Mouse (Mus musculus): ENCODE measurements around the gene Prpf38b. TPM values are rescaled to one million over a fixed set of nuclear protein-coding genes. Genes with fewer than 3 reads are reported as not detected.
A peak's percentile ranks its signal among the peaks of the same experiment; 100 is the strongest.

Gene Prpf38b
- polyA plus RNA-seq, 1 experiment from 2014 or later, result 66.9 TPM

DNA sequence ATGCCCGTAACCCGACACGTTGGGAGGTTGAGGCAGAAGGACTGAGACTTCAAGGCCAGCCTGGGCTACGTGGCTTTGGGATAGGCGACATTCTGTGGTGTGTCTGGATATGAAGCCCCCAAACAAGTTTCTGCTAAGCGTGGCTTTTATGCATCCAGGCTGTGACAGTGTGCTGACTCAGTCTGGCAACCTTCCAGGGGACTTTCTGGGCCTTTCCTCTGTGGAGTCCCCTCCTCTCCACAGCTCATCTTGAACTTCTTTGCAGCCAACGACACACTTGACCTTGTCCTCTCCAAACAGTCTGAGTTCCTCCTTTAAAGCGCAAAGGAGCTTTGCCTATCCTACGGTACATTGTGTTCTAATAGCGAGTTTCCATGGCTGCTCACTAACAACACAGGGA, 55.7 kb downstream of the Prpf38b start:
- no peaks in the 10 kb centered on the region for H3K9me3 ChIP-seq
- no peak overlapping the region for H3K9ac ChIP-seq (replicated peaks)
- H3K27ac ChIP-seq (replicated peaks), result no peak overlapping the region
- no peak overlapping the region for H3K4me3 ChIP-seq
- H3K4me1 ChIP-seq, result peaks cover 31% of the 10 kb centered on the region
- no peaks in the 10 kb centered on the region for H3K27me3 ChIP-seq
- no peak overlapping the region for H3K4me2 ChIP-seq (replicated peaks)
- H3K36me3 ChIP-seq, result no peaks in the 10 kb centered on the region
- WGBS, result 55% methylated on average over 10 of the region's 10 CpGs
- no peak for ATAC-seq (replicated peaks)

DNA sequence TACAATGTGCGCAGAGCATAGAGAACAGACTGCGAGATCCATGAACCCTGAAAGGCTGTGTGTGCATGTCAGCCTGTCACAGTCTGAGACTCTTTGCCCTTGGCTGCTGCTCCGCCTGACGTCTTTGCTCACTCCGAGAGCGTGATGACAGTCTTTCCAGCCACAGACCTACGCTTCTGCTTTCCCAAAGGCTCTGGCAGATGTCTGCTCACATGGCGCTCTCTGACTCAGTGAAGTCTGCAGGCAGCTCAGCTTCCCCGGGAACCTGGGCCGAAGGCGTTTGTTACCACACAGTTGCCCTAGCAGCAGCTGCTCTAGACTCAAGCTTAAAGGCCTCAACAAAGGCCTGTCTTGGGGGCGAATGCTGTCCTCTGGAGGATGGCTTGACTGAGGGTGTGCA, 56.2 kb downstream of the Prpf38b start:
- 50% methylated on average over 12 of the region's 12 CpGs for WGBS
- H3K27me3 ChIP-seq, result no peaks in the 10 kb centered on the region
- peak; percentile 37; the same call in 1 of the 2 replicates for ATAC-seq (replicated peaks)
- H3K9me3 ChIP-seq, result no peaks in the 10 kb centered on the region
- peaks cover 36% of the 10 kb centered on the region for H3K4me1 ChIP-seq
- H3K4me3 ChIP-seq, result no peak overlapping the region
- H3K36me3 ChIP-seq, result no peaks in the 10 kb centered on the region
- H3K27ac ChIP-seq (replicated peaks), result 0 out of 2 replicates have a peak overlapping the region, but pooled peaks have one; percentile 24
- no peak overlapping the region; the same call in 1 of the 2 replicates for H3K9ac ChIP-seq (replicated peaks)
- H3K4me2 ChIP-seq (replicated peaks), result no peak overlapping the region

DNA sequence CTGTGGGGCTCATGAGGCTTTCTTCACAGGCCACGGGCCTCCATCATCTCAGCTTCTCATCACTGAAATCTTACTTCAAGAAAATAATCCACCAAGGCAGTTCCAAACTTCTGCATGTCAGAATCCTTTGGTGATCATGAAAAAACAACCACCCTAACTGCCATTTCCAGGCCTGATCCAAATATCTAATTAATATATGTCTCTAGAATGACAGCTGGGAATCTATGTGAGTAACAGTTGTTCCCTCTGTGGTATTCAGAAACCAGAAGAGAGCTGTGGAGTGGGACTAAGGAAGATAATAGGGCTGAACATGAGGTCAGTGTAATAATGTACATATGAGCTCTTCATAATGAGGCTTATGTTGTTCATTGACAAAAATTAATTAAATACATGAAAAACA, 58.3 kb downstream of the Prpf38b start:
- H3K36me3 ChIP-seq, result no peaks in the 10 kb centered on the region
- H3K27ac ChIP-seq (replicated peaks), result no peak overlapping the region
- no peaks in the 10 kb centered on the region for H3K9me3 ChIP-seq
- H3K4me1 ChIP-seq, result peaks cover 33% of the 10 kb centered on the region
- no peaks in the 10 kb centered on the region for H3K27me3 ChIP-seq
- WGBS, result 77% methylated on average over 1 of the region's 1 CpGs
- H3K9ac ChIP-seq (replicated peaks), result no peak overlapping the region
- H3K4me2 ChIP-seq (replicated peaks), result no peak overlapping the region
- no peak for ATAC-seq (replicated peaks)
- no peak overlapping the region for H3K4me3 ChIP-seq

Other genes with a start within 250 kb of the Prpf38b start
- gene Gpsm2, start 189.4 kb downstream of the Prpf38b start, polyA plus RNA-seq (2015; fragmentation: Nextera tagmentation; extraction: Ambion mirVana), result 38.6 and 43.3 TPM in 2 replicates
- gene Aknad1, start 172.1 kb downstream of the Prpf38b start, polyA plus RNA-seq (2015; fragmentation: Nextera tagmentation; extraction: Ambion mirVana), result not detected in 2 replicates
- gene Stxbp3, start 71.2 kb downstream of the Prpf38b start, polyA plus RNA-seq (2015; fragmentation: Nextera tagmentation; extraction: Ambion mirVana), result 13.3 and 14.7 TPM in 2 replicates
- gene Fndc7, start 21.7 kb downstream of the Prpf38b start, polyA plus RNA-seq (2015; fragmentation: Nextera tagmentation; extraction: Ambion mirVana), result not detected in 2 replicates
- gene Henmt1, start 28.1 kb upstream of the Prpf38b start, polyA plus RNA-seq (2015; fragmentation: Nextera tagmentation; extraction: Ambion mirVana), result 1.2 and 1.6 TPM in 2 replicates
- 0.75 and 0.78 TPM in 2 replicates for gene Gm9857, start 28.7 kb upstream of the Prpf38b start, polyA plus RNA-seq (2015; fragmentation: Nextera tagmentation; extraction: Ambion mirVana)
- 13.8 and 16.0 TPM in 2 replicates for gene Fam102b, start 115.9 kb upstream of the Prpf38b start, polyA plus RNA-seq (2015; fragmentation: Nextera tagmentation; extraction: Ambion mirVana)
- not detected in 2 replicates for gene Slc25a54, start 168.7 kb upstream of the Prpf38b start, polyA plus RNA-seq (2015; fragmentation: Nextera tagmentation; extraction: Ambion mirVana)
- gene Slc25a24, start 211.4 kb upstream of the Prpf38b start, polyA plus RNA-seq (2015; fragmentation: Nextera tagmentation; extraction: Ambion mirVana), result 4.1 TPM in 2 replicates

All from forebrain, embryonic 15.5 days (tissue).